Mouse (Mus musculus): ENCODE results near the gene Dbx1. TPM values are rescaled to one million over a fixed set of nuclear protein-coding genes. Genes with fewer than 3 reads are reported as not detected.

Gene Dbx1
- not detected for polyA plus RNA-seq (2012; fragmentation: generic; extraction: Trizol)
- long read RNA-seq, experiment 1: 0 reads
- long read RNA-seq, experiment 2: 0 reads

- Histone ChIP-seq H3K79me2 (ENCODE audit: control insufficient read depth, insufficient read depth) (no peaks in the 10 kb centered on the region), H3ac (ENCODE audit: control insufficient read depth, insufficient read length, low read depth) (no peak within 1 kb of the TSS), H3K79me3 (ENCODE audit: low read depth) (no peaks in the 10 kb centered on the region), H3K4me3 (ENCODE audit: insufficient read depth, poor library complexity, severe bottlenecking) (no peak within 1 kb of the TSS), H3K27me3 (ENCODE audit: control insufficient read depth, insufficient read depth, insufficient read length) (peaks cover 35% of the 10 kb centered on the region), H3K36me3 (ENCODE audit: control insufficient read depth, insufficient read depth) (no peaks in the 10 kb centered on the region)
- no peak for TF ChIP-seq FOSL1 (IDR thresholded peaks at IDR 0.05; ENCODE audit: insufficient read depth, low read length, poor library complexity, severe bottlenecking)
- TF ChIP-seq MYOG (IDR thresholded peaks at IDR 0.05; ENCODE audit: control insufficient read depth, extremely low read depth, insufficient read length): no peak
- TF ChIP-seq MAX (IDR thresholded peaks at IDR 0.05): no peak
- no peak for TF ChIP-seq CTCF (IDR thresholded peaks at IDR 0.05; ENCODE audit: control insufficient read depth, insufficient read depth, insufficient read length)
- no peak for TF ChIP-seq CEBPB (IDR thresholded peaks at IDR 0.05; ENCODE audit: low read depth)
- TF ChIP-seq MYOD1 (IDR thresholded peaks at IDR 0.05; ENCODE audit: control insufficient read depth, insufficient read length, low read depth): no peak
- TF ChIP-seq USF1 (IDR thresholded peaks at IDR 0.05; ENCODE audit: low read depth): no peak
These were observed at the start of gene Dbx1 for GRCm38 (mm10) chr7:49636491-49637115. Gene Dbx1, minus strand, starts transcription at chr7:49636849.

DNA sequence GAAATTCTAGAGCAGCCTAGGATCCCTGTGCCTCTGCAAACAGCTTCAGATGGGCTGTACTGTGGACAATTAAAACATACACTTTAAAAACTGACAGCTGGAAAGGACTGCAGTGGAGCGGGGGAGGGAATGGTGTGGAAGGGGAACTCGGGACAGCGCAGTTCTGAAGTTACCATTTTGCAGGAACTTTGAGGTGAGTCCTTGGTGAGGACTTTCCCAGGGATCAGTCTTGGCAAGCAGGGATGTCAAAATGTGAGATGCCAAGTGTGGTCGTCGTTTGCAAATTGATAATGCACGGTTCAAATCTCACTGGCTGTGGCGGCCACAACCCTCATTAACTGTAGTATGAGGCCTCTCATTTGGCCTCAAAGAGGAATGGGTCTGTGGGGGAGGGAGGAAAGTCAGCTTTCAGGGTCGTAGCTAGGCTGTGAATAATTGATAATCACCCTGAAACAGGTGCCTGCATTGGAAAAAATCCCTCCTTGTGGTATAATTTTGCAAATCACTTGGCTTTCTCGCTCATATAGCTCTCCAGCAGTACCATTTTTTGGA lies 42.3 kb upstream of the Dbx1 start:
- Histone ChIP-seq H3K4me3 (ENCODE audit: insufficient read depth, poor library complexity, severe bottlenecking) (no peak overlapping the region), H3K79me3 (ENCODE audit: low read depth) (no peaks in the 10 kb centered on the region), H3ac (ENCODE audit: control insufficient read depth, insufficient read length, low read depth) (no peak overlapping the region), H3K27me3 (ENCODE audit: control insufficient read depth, insufficient read depth, insufficient read length) (peaks cover 23% of the 10 kb centered on the region), H3K79me2 (ENCODE audit: control insufficient read depth, insufficient read depth) (no peaks in the 10 kb centered on the region), H3K36me3 (ENCODE audit: control insufficient read depth, insufficient read depth) (no peaks in the 10 kb centered on the region)
- no peak for TF ChIP-seq CTCF (IDR thresholded peaks at IDR 0.05; ENCODE audit: control insufficient read depth, insufficient read depth, insufficient read length)
- TF ChIP-seq MYOD1 (IDR thresholded peaks at IDR 0.05; ENCODE audit: control insufficient read depth, insufficient read length, low read depth): no peak
- TF ChIP-seq CEBPB (IDR thresholded peaks at IDR 0.05; ENCODE audit: low read depth): no peak
- TF ChIP-seq USF1 (IDR thresholded peaks at IDR 0.05; ENCODE audit: low read depth): no peak
- no peak for TF ChIP-seq FOSL1 (IDR thresholded peaks at IDR 0.05; ENCODE audit: insufficient read depth, low read length, poor library complexity, severe bottlenecking)
- no peak for TF ChIP-seq MAX (IDR thresholded peaks at IDR 0.05)
- no peak for TF ChIP-seq MYOG (IDR thresholded peaks at IDR 0.05; ENCODE audit: control insufficient read depth, extremely low read depth, insufficient read length)

DNA sequence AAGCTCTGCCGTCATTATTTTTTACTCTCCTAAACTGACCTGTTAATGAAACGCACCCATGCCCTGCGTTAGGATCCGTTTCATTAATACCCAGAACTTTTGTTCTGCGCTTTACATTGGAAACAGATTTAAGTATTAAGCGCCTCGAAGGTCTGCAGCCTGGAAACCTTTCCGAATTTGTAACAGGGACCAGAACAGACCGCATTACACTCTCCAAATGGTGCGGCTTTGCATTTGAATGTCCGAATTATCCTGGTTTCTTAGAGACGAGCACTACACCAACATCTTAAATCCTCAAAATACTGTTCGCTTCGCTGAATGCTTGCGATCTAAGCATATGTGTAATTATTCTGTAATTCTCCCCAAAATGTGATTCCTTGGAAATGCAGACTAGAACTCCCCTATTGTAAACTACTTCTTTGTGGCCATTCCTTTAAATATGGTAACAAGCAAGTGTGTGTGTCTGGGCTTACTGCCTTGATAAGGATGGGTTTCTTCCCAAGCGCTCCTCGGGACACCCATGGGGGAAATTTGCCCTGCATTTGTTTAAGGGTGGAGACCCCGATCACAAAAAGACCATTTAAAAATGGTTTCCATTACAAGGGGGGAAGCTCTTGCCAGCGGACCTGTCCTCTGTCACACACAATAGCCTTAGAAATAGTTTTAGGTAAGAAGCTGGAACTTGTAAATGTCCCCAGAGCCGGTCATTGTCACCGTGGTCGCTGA lies 41.6 kb upstream of the Dbx1 start:
- Histone ChIP-seq H3K27me3 (ENCODE audit: control insufficient read depth, insufficient read depth, insufficient read length) (peaks cover 23% of the 10 kb centered on the region), H3ac (ENCODE audit: control insufficient read depth, insufficient read length, low read depth) (no peak overlapping the region), H3K4me3 (ENCODE audit: insufficient read depth, poor library complexity, severe bottlenecking) (no peak overlapping the region), H3K79me3 (ENCODE audit: low read depth) (no peaks in the 10 kb centered on the region), H3K36me3 (ENCODE audit: control insufficient read depth, insufficient read depth) (no peaks in the 10 kb centered on the region), H3K79me2 (ENCODE audit: control insufficient read depth, insufficient read depth) (no peaks in the 10 kb centered on the region)
- TF ChIP-seq MAX (IDR thresholded peaks at IDR 0.05) (no peak), MYOD1 (IDR thresholded peaks at IDR 0.05; ENCODE audit: control insufficient read depth, insufficient read length, low read depth) (no peak), MYOG (IDR thresholded peaks at IDR 0.05; ENCODE audit: control insufficient read depth, extremely low read depth, insufficient read length) (no peak), CEBPB (IDR thresholded peaks at IDR 0.05; ENCODE audit: low read depth) (no peak), CTCF (IDR thresholded peaks at IDR 0.05; ENCODE audit: control insufficient read depth, insufficient read depth, insufficient read length) (no peak), FOSL1 (IDR thresholded peaks at IDR 0.05; ENCODE audit: insufficient read depth, low read length, poor library complexity, severe bottlenecking) (no peak), USF1 (IDR thresholded peaks at IDR 0.05; ENCODE audit: low read depth) (no peak)

DNA sequence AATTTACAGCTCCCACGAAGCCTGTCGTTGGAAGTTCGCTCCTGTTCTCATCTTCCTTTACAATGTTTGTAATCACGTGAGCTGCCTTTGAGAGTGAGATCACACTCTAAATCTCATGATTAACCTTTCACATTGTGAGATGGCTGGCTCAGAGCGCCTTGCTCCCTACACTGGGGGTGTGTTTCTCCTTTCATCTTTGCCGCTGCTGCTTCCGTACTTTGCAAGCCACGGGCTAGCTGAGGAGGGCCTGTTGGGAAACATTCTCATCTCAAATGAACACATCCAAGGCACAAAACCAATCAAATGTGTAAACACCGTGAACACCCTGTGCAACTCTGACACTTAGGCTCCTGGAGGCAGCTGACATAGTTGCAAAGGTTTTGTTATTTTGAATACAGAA lies 40.5 kb upstream of the Dbx1 start:
- no peaks in the 10 kb centered on the region for H3K79me3 ChIP-seq (ENCODE audit: low read depth)
- H3K36me3 ChIP-seq (ENCODE audit: control insufficient read depth, insufficient read depth): no peaks in the 10 kb centered on the region
- no peak overlapping the region for H3K4me3 ChIP-seq (ENCODE audit: insufficient read depth, poor library complexity, severe bottlenecking)
- H3K79me2 ChIP-seq (ENCODE audit: control insufficient read depth, insufficient read depth): no peaks in the 10 kb centered on the region
- H3ac ChIP-seq (ENCODE audit: control insufficient read depth, insufficient read length, low read depth): no peak overlapping the region
- no peak for TF ChIP-seq USF1 (IDR thresholded peaks at IDR 0.05; ENCODE audit: low read depth)
- no peak for TF ChIP-seq FOSL1 (IDR thresholded peaks at IDR 0.05; ENCODE audit: insufficient read depth, low read length, poor library complexity, severe bottlenecking)
- peaks cover 18% of the 10 kb centered on the region for H3K27me3 ChIP-seq (ENCODE audit: control insufficient read depth, insufficient read depth, insufficient read length)

DNA sequence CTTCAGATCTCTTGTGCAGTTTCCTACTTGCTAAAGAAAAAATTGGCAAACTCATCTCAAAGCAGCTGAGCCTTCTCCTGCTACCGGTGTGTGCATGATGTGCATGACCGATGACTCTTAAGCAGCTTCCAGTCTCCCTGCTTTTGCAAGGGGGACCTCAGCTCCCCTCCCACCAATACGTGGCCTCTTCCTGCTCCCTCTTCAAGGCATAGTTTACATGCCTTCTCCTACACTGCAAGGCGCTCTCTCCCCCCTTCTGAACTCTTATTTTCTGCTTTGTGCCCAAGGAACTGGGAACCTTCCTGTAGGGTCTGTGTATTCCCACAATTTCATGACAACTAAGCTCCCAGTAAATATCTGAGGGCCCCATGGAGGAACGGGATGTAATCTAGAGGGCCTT lies 40.0 kb upstream of the Dbx1 start:
- H3K27me3 ChIP-seq (ENCODE audit: control insufficient read depth, insufficient read depth, insufficient read length): peaks cover 18% of the 10 kb centered on the region
- TF ChIP-seq USF1 (IDR thresholded peaks at IDR 0.05; ENCODE audit: low read depth): no peak

More for the DNA sequence above, 40.0 kb upstream of the Dbx1 start:
- Histone ChIP-seq H3K79me2 (ENCODE audit: control insufficient read depth, insufficient read depth) (no peaks in the 10 kb centered on the region), H3K79me3 (ENCODE audit: low read depth) (no peaks in the 10 kb centered on the region), H3K36me3 (ENCODE audit: control insufficient read depth, insufficient read depth) (no peaks in the 10 kb centered on the region), H3ac (ENCODE audit: control insufficient read depth, insufficient read length, low read depth) (no peak overlapping the region), H3K4me3 (ENCODE audit: insufficient read depth, poor library complexity, severe bottlenecking) (no peak overlapping the region)
